Mouse (Mus musculus): ENCODE results near the gene Trip10. TPM values are rescaled to one million over a fixed set of nuclear protein-coding genes. Genes with fewer than 3 reads are reported as not detected.

Gene Trip10
- total and polyA plus RNA-seq, 3 experiments, result 21.5 to 40.0 (median 22.9) TPM

DNA sequence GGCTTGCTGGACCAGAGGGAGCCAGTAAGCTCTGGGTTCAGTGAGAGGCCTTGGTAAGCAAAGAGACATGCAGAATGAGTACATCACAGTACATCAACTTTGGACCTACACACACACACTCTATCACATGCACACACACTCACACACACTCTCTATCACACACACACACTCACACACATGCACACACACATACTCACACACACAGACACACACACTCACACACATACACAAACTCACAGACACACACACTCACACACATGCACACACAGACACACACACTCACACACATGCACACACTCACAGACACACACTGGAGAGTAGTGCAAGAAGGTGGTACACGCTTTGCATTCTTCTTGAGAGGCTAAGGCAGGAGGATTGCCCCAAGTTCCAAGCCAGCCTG lies 17.1 kb upstream of the Trip10 start:
- dilution Hi-C loops (cut with MboI; ENCODE audit: extremely low pct_ligation_motif_present, extremely low pct_unique_long_range_greater_than_20kb, low sequenced_read_pairs) (no loop called here), in situ Hi-C loops (cut with MboI; ENCODE audit: low pct_ligation_motif_present, low pct_unique_long_range_greater_than_20kb, low sequenced_read_pairs) (no loop called here)
- DNase-seq (ENCODE audit: extremely low read depth), result no peak
- no peaks in the 10 kb centered on the region for H3K9me3 ChIP-seq (replicated peaks; ENCODE audit: low read length)
- no peak overlapping the region for H3K4me3 ChIP-seq (replicated peaks in 1 of 3; ENCODE audit: low read depth in 2 of 3, low read length in 2 of 3, poor library complexity in 1 of 3)
- no peak for TF ChIP-seq MAZ (IDR thresholded peaks at IDR 0.05; ENCODE audit: low read depth, low read length)
- TF ChIP-seq E2F4 (IDR thresholded peaks at IDR 0.05; ENCODE audit: insufficient replicate concordance, low read depth, low read length), result no peak
- TF ChIP-seq MAFK (IDR thresholded peaks at IDR 0.05; ENCODE audit: insufficient replicate concordance, low read length), result no peak
- no peak for TF ChIP-seq BHLHE40 (IDR thresholded peaks at IDR 0.05; ENCODE audit: low read depth, low read length)
- H3K27me3 ChIP-seq (replicated peaks), result no peaks in the 10 kb centered on the region
- H3K79me2 ChIP-seq (replicated peaks; ENCODE audit: control insufficient read depth, extremely low read depth, insufficient read depth, poor library complexity, severe bottlenecking), result no peaks in the 10 kb centered on the region
- no peak overlapping the region for H3K4me2 ChIP-seq (ENCODE audit: insufficient read depth, low read depth, poor library complexity, severe bottlenecking)
- H3K27ac ChIP-seq (ENCODE audit: insufficient read depth, low read depth), result no peak overlapping the region
- peaks cover 28 to 37% of the 10 kb centered on the region in 2 experiments for H3K36me3 ChIP-seq (replicated peaks in 1 of 2; ENCODE audit: control insufficient read depth in 1 of 2, insufficient read depth in 1 of 2, low read length in 1 of 2)
- H3K4me1 ChIP-seq (ENCODE audit: control insufficient read depth in 1 of 2, insufficient read depth in 2 of 2), result peaks cover 3 to 15% of the 10 kb centered on the region in 2 experiments; a peak in 3 of 4 replicates
- H3K9ac ChIP-seq (ENCODE audit: insufficient read depth, low read depth), result no peak overlapping the region

- H3K27me3 ChIP-seq (replicated peaks), result no peaks in the 10 kb centered on the region
- in situ Hi-C loops (cut with MboI; ENCODE audit: low pct_ligation_motif_present, low pct_unique_long_range_greater_than_20kb, low sequenced_read_pairs) (no loop called here), dilution Hi-C loops (cut with MboI; ENCODE audit: extremely low pct_ligation_motif_present, extremely low pct_unique_long_range_greater_than_20kb, low sequenced_read_pairs) (no loop called here)
- no peak overlapping the region for H3K4me3 ChIP-seq (replicated peaks in 1 of 3; ENCODE audit: low read depth in 2 of 3, low read length in 2 of 3, poor library complexity in 1 of 3)
- H3K4me1 ChIP-seq (ENCODE audit: control insufficient read depth in 1 of 2, insufficient read depth in 2 of 2), result peaks cover 3 to 20% of the 10 kb centered on the region in 2 experiments; a peak in 3 of 4 replicates
- H3K9me3 ChIP-seq (replicated peaks; ENCODE audit: low read length), result no peaks in the 10 kb centered on the region
- H3K27ac ChIP-seq (ENCODE audit: insufficient read depth, low read depth), result no peak overlapping the region
- no peak for TF ChIP-seq ELF1 (IDR thresholded peaks at IDR 0.05; ENCODE audit: low read depth, low read length)
- no peak for TF ChIP-seq RAD21 (IDR thresholded peaks at IDR 0.05; ENCODE audit: low read depth, low read length)
- H3K79me2 ChIP-seq (replicated peaks; ENCODE audit: control insufficient read depth, extremely low read depth, insufficient read depth, poor library complexity, severe bottlenecking), result no peaks in the 10 kb centered on the region
- H3K9ac ChIP-seq (ENCODE audit: insufficient read depth, low read depth), result no peak overlapping the region
- DNase-seq (ENCODE audit: extremely low read depth), result no peak
- no peak overlapping the region for H3K4me2 ChIP-seq (ENCODE audit: insufficient read depth, low read depth, poor library complexity, severe bottlenecking)
- H3K36me3 ChIP-seq (replicated peaks in 1 of 2; ENCODE audit: control insufficient read depth in 1 of 2, insufficient read depth in 1 of 2, low read length in 1 of 2), result peaks cover 36 to 46% of the 10 kb centered on the region in 2 experiments
Measured at GRCm38 (mm10) chr17:57233038-57233437, 16.2 kb upstream of the Trip10 start.

- DNase-seq (ENCODE audit: extremely low read depth), result no peak
- in situ Hi-C loops (cut with MboI; ENCODE audit: low pct_ligation_motif_present, low pct_unique_long_range_greater_than_20kb, low sequenced_read_pairs), result no loop called here
- H3K27ac ChIP-seq (ENCODE audit: insufficient read depth, low read depth), result no peak overlapping the region
Measured at GRCm38 (mm10) chr17:57234254-57234928, 14.9 kb upstream of the Trip10 start.

More at GRCm38 (mm10) chr17:57234254-57234928, 14.9 kb upstream of the Trip10 start:
- no peaks in the 10 kb centered on the region for H3K9me3 ChIP-seq (replicated peaks; ENCODE audit: low read length)
- H3K4me1 ChIP-seq (ENCODE audit: control insufficient read depth in 1 of 2, insufficient read depth in 2 of 2), result peaks cover 3 to 18% of the 10 kb centered on the region in 2 experiments; a peak in 3 of 4 replicates
- no peaks in the 10 kb centered on the region for H3K79me2 ChIP-seq (replicated peaks; ENCODE audit: control insufficient read depth, extremely low read depth, insufficient read depth, poor library complexity, severe bottlenecking)
- dilution Hi-C loops (cut with MboI; ENCODE audit: extremely low pct_ligation_motif_present, extremely low pct_unique_long_range_greater_than_20kb, low sequenced_read_pairs), result no loop called here
- H3K4me2 ChIP-seq (ENCODE audit: insufficient read depth, low read depth, poor library complexity, severe bottlenecking), result no peak overlapping the region
- TF ChIP-seq RCOR1 (conservative IDR thresholded peaks at IDR 0.05; ENCODE audit: low read depth, low read length) (no peak), RAD21 (IDR thresholded peaks at IDR 0.05; ENCODE audit: low read depth, low read length) (no peak; the same call in 1 of the 2 replicates), MXI1 (IDR thresholded peaks at IDR 0.05; ENCODE audit: low read depth, low read length) (no peak), ZNF384 (IDR thresholded peaks at IDR 0.05; ENCODE audit: low read depth, low read length) (no peak), TCF12 (IDR thresholded peaks at IDR 0.05; ENCODE audit: low read depth, low read length) (no peak), CTCF (conservative IDR thresholded peaks at IDR 0.05 in 1 of 2, IDR thresholded peaks at IDR 0.05 in 1 of 2; ENCODE audit: low read depth in 2 of 2, low read length in 2 of 2) (peak in 1 of 2 experiments; percentile 19; a peak in 2 of 4 replicates)
- H3K4me3 ChIP-seq (replicated peaks in 1 of 3; ENCODE audit: low read depth in 2 of 3, low read length in 2 of 3, poor library complexity in 1 of 3), result no peak overlapping the region
- peaks cover 36 to 49% of the 10 kb centered on the region in 2 experiments for H3K36me3 ChIP-seq (replicated peaks in 1 of 2; ENCODE audit: control insufficient read depth in 1 of 2, insufficient read depth in 1 of 2, low read length in 1 of 2)
- H3K9ac ChIP-seq (ENCODE audit: insufficient read depth, low read depth), result no peak overlapping the region
- H3K27me3 ChIP-seq (replicated peaks), result no peaks in the 10 kb centered on the region
